Mouse (Mus musculus): ENCODE measurements around the gene Gm45337. TPM values are rescaled to one million over a fixed set of nuclear protein-coding genes. Genes with fewer than 3 reads are reported as not detected.
A peak's percentile ranks its signal among the peaks of the same experiment; 100 is the strongest.
"Not testable (repeated sequence)": the region's sequence is repeated elsewhere in the genome, so short reads cannot be mapped to it uniquely, and the experiment has no call there.

Gene Gm45337
- polyA plus RNA-seq (2014; fragmentation: Nextera tagmentation; extraction: Ambion mirVana), result not detected in 2 replicates

GRCm38 (mm10) chr7:142144507-142144906 lies at the start of gene Gm45337:
Gene Gm45337, minus strand, starts transcription at chr7:142144607.
- H3K27ac ChIP-seq (replicated peaks; ENCODE audit: low read depth, low read length), result no peak within 1 kb of the TSS
- 83% methylated on average over 1 of the region's 1 CpGs for WGBS
- H3K4me3 ChIP-seq (ENCODE audit: low read depth, low read length), result no peak within 1 kb of the TSS
- no peak within 1 kb of the TSS for H3K4me2 ChIP-seq (ENCODE audit: low read depth, low read length)
- H3K27me3 ChIP-seq (replicated peaks; ENCODE audit: control insufficient read depth, insufficient read depth, low read length), result no peaks in the 10 kb centered on the region
- no peak within 1 kb of the TSS for H3K9ac ChIP-seq (ENCODE audit: low read depth, low read length)
- DNase-seq (ENCODE audit: low spot score) (no peak), ATAC-seq (ENCODE audit: low read depth) (no peak)
- no peaks in the 10 kb centered on the region for H3K4me1 ChIP-seq (ENCODE audit: control insufficient read depth, insufficient read depth, low read length)
- no peaks in the 10 kb centered on the region for H3K9me3 ChIP-seq (ENCODE audit: control insufficient read depth, low read length)
- H3K36me3 ChIP-seq (ENCODE audit: control insufficient read depth, insufficient read depth, low read length), result no peaks in the 10 kb centered on the region

- H3K27ac ChIP-seq (replicated peaks; ENCODE audit: low read depth, low read length), result no peak within 1 kb of the TSS
- ATAC-seq (ENCODE audit: low read depth) (no peak), DNase-seq (ENCODE audit: low spot score) (no peak)
- no peaks in the 10 kb centered on the region for H3K27me3 ChIP-seq (replicated peaks; ENCODE audit: control insufficient read depth, insufficient read depth, low read length)
- H3K36me3 ChIP-seq (ENCODE audit: control insufficient read depth, insufficient read depth, low read length), result no peaks in the 10 kb centered on the region
- 42% methylated on average over 2 of the region's 2 CpGs for WGBS
- H3K4me1 ChIP-seq (ENCODE audit: control insufficient read depth, insufficient read depth, low read length), result no peaks in the 10 kb centered on the region
- no peak within 1 kb of the TSS for H3K9ac ChIP-seq (ENCODE audit: low read depth, low read length)
- no peaks in the 10 kb centered on the region for H3K9me3 ChIP-seq (ENCODE audit: control insufficient read depth, low read length)
- H3K4me3 ChIP-seq (ENCODE audit: low read depth, low read length), result no peak within 1 kb of the TSS
- H3K4me2 ChIP-seq (ENCODE audit: low read depth, low read length), result no peak within 1 kb of the TSS
Measured at GRCm38 (mm10) chr7:142190289-142190688, 45.9 kb upstream of the Gm45337 start, which contains the start of gene Gm10153. Gene Gm10153, minus strand, starts transcription at chr7:142190389.

DNA sequence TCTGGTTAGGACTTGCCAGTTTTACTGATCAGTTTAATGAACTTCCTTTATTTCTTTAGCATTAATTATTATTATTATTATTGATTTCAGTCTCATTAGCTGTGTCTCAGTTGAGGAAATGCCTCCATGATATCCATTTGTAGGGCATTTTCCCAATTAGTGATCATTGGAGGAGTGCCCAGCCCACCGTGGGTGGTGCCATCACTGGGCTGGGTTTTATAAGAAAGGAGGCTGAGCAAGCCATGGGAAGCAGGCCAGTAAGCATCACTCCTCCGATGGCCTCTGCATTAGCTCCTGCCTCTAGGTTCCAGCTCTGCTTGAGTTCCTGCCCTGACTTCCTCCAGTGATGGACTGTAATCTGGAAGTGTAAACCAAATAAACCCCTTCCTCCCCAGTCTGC lies 43.7 kb upstream of the Gm45337 start:
- Histone ChIP-seq H3K4me2 (ENCODE audit: low read depth, low read length) (no peak overlapping the region), H3K9me3 (ENCODE audit: control insufficient read depth, low read length) (no peaks in the 10 kb centered on the region), H3K4me3 (ENCODE audit: low read depth, low read length) (no peak overlapping the region), H3K36me3 (ENCODE audit: control insufficient read depth, insufficient read depth, low read length) (no peaks in the 10 kb centered on the region), H3K27ac (replicated peaks; ENCODE audit: low read depth, low read length) (no peak overlapping the region), H3K4me1 (ENCODE audit: control insufficient read depth, insufficient read depth, low read length) (no peaks in the 10 kb centered on the region), H3K9ac (ENCODE audit: low read depth, low read length) (no peak overlapping the region), H3K27me3 (replicated peaks; ENCODE audit: control insufficient read depth, insufficient read depth, low read length) (no peaks in the 10 kb centered on the region)
- ATAC-seq (ENCODE audit: low read depth) (no peak), DNase-seq (ENCODE audit: low spot score) (no peak)
- 72% methylated on average over 2 of the region's 2 CpGs for WGBS

DNA sequence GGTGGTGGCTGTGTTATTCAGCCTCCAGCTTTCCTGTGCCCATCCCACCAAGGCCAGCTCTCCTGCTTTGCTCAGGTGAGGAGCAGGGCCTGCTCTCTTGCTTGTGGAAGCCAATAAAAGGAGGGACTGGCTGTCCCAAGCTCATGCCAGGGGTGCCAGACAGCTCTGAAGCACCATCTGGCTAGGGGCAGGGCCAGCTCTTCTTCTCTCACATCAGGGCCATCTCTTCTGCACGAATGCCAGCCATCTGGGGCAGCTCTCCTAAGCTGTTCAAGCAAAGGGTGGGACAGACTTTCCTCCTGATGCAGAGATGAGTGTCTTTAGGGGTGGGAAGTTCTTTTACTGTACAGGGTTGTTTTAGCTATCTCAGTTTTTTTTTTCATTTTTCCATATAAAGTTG lies 36.6 kb upstream of the Gm45337 start:
- H3K9ac ChIP-seq (ENCODE audit: low read depth, low read length), result no peak overlapping the region
- H3K27ac ChIP-seq (replicated peaks; ENCODE audit: low read depth, low read length), result no peak overlapping the region
- H3K4me1 ChIP-seq (ENCODE audit: control insufficient read depth, insufficient read depth, low read length), result no peaks in the 10 kb centered on the region
- no peaks in the 10 kb centered on the region for H3K9me3 ChIP-seq (ENCODE audit: control insufficient read depth, low read length)
- no peak for ATAC-seq (ENCODE audit: low read depth)
- 62% methylated on average over 1 of the region's 1 CpGs for WGBS
- H3K4me3 ChIP-seq (ENCODE audit: low read depth, low read length), result no peak overlapping the region
- H3K27me3 ChIP-seq (replicated peaks; ENCODE audit: control insufficient read depth, insufficient read depth, low read length), result no peaks in the 10 kb centered on the region
- no peak for DNase-seq (ENCODE audit: low spot score)
- no peak overlapping the region for H3K4me2 ChIP-seq (ENCODE audit: low read depth, low read length)
- H3K36me3 ChIP-seq (ENCODE audit: control insufficient read depth, insufficient read depth, low read length), result no peaks in the 10 kb centered on the region

DNA sequence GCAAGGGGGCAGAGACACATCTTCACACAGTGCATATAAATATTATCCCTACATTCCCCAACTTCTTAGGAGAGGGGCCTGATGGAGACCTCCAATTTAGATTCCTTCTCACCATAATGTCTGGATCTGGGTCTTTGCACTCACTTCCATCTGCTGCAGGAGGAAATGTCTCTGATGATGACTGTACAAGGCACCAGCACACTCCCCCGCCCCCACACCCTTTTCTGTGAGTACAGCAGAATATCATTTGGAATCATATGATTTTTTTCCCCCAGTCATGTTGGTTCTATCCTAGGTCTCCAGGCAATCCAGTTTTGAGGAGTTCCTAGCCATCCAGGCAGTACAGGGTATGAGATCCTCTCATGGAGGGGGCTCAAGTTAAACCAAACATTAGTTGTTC lies 34.3 kb upstream of the Gm45337 start:
- DNase-seq (ENCODE audit: low spot score), result no peak

DNA sequence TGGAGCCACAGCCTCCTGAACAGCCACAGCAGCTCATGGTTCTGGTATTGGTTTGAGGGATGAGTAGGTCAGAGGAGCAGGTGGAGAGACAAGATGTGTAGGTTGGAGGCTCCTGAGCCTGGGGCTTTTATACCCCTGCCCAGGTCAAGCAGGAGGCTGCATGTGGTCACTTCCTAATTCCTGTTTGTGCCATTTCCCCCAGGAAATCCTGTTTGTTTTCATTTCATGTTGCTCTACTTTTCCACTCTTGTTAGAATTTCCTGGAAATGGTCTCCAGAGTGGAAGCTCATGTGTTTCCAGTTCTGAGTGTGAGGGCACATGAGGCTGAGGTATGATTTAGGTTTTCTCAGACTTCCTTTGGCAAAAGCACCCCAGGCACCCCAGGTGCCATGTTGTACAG lies 31.5 kb upstream of the Gm45337 start, which contains the start of gene Krtap5-2:
Gene Krtap5-2 (minus strand): TSS at position 101 of the 400 bp plus-strand sequence.
- not testable (repeated sequence) for DNase-seq (ENCODE audit: low spot score); ATAC-seq (ENCODE audit: low read depth); H3K9me3 ChIP-seq (ENCODE audit: control insufficient read depth, low read length)

More for the DNA sequence above, 34.3 kb upstream of the Gm45337 start:
- ATAC-seq (ENCODE audit: low read depth), result no peak
- H3K27ac ChIP-seq (replicated peaks; ENCODE audit: low read depth, low read length), result no peak overlapping the region
- 87% methylated on average over 1 of the region's 1 CpGs for WGBS
- no peak overlapping the region for H3K4me2 ChIP-seq (ENCODE audit: low read depth, low read length)
- no peaks in the 10 kb centered on the region for H3K36me3 ChIP-seq (ENCODE audit: control insufficient read depth, insufficient read depth, low read length)
- no peak overlapping the region for H3K4me3 ChIP-seq (ENCODE audit: low read depth, low read length)
- H3K4me1 ChIP-seq (ENCODE audit: control insufficient read depth, insufficient read depth, low read length), result no peaks in the 10 kb centered on the region
- no peak overlapping the region for H3K9ac ChIP-seq (ENCODE audit: low read depth, low read length)
- no peaks in the 10 kb centered on the region for H3K27me3 ChIP-seq (replicated peaks; ENCODE audit: control insufficient read depth, insufficient read depth, low read length)
- H3K9me3 ChIP-seq (ENCODE audit: control insufficient read depth, low read length), result no peaks in the 10 kb centered on the region

DNA sequence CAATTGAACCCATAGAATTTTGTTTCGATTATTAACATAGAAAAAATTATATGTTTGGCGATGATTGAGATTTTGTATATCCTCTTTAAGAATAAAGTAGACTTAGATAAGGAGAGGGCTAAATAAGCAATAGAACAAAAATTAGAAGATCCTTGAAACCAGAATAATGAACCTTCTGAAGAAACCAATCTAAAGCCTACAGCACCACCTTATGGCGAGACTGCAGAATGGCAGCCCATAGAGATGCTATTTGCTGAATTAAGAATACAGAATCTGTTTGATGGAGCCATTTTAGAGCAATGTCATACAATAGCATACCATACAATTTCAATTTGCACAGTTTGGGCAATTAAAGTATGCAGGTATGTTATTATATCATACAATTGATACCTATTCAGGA lies 25.4 kb upstream of the Gm45337 start:
- WGBS, result 47% methylated on average over 3 of the region's 3 CpGs
- Histone ChIP-seq H3K4me2 (ENCODE audit: low read depth, low read length) (no peak overlapping the region), H3K27me3 (replicated peaks; ENCODE audit: control insufficient read depth, insufficient read depth, low read length) (no peaks in the 10 kb centered on the region), H3K9ac (ENCODE audit: low read depth, low read length) (no peak overlapping the region), H3K27ac (replicated peaks; ENCODE audit: low read depth, low read length) (no peak overlapping the region), H3K9me3 (ENCODE audit: control insufficient read depth, low read length) (no peaks in the 10 kb centered on the region), H3K36me3 (ENCODE audit: control insufficient read depth, insufficient read depth, low read length) (no peaks in the 10 kb centered on the region), H3K4me1 (ENCODE audit: control insufficient read depth, insufficient read depth, low read length) (no peaks in the 10 kb centered on the region), H3K4me3 (ENCODE audit: low read depth, low read length) (no peak overlapping the region)
- ATAC-seq (ENCODE audit: low read depth), result no peak
- peak; percentile 20 for DNase-seq (ENCODE audit: low spot score)

More for the DNA sequence above, 31.5 kb upstream of the Gm45337 start, which contains the start of gene Krtap5-2:
- not testable (repeated sequence) for H3K27ac ChIP-seq (replicated peaks; ENCODE audit: low read depth, low read length); H3K4me3 ChIP-seq (ENCODE audit: low read depth, low read length); H3K36me3 ChIP-seq (ENCODE audit: control insufficient read depth, insufficient read depth, low read length); H3K4me1 ChIP-seq (ENCODE audit: control insufficient read depth, insufficient read depth, low read length); H3K4me2 ChIP-seq (ENCODE audit: low read depth, low read length); H3K9ac ChIP-seq (ENCODE audit: low read depth, low read length); H3K27me3 ChIP-seq (replicated peaks; ENCODE audit: control insufficient read depth, insufficient read depth, low read length)

GRCm38 (mm10) chr7:142165639-142166038 lies 21.2 kb upstream of the Gm45337 start, which contains the start of gene Gm4553:
Gene Gm4553, minus strand, starts transcription at chr7:142165739.
- H3K36me3 ChIP-seq (ENCODE audit: control insufficient read depth, insufficient read depth, low read length); ATAC-seq (ENCODE audit: low read depth); H3K9ac ChIP-seq (ENCODE audit: low read depth, low read length); H3K9me3 ChIP-seq (ENCODE audit: control insufficient read depth, low read length); H3K27ac ChIP-seq (replicated peaks; ENCODE audit: low read depth, low read length); DNase-seq (ENCODE audit: low spot score); H3K27me3 ChIP-seq (replicated peaks; ENCODE audit: control insufficient read depth, insufficient read depth, low read length); H3K4me2 ChIP-seq (ENCODE audit: low read depth, low read length); H3K4me3 ChIP-seq (ENCODE audit: low read depth, low read length); H3K4me1 ChIP-seq (ENCODE audit: control insufficient read depth, insufficient read depth, low read length): not testable (repeated sequence)

DNA sequence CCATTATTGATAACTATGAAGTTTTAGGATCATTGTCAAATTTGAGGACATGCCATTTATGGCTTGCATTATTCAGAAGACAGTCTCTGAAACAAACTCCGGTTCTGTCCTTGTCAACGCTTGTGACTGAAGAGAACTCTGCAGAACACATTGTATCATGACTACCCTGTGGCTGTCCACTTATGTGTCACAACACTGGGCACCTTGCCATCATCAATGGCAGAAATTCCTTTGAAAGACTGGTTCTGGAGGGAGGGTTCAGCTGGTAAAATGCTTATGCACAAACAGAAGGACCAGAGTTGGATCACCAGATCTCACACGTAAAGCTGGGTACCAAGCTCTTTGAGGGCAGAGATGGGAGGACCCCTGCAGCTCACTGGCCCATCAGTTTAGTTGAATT lies 15.0 kb upstream of the Gm45337 start:
- DNase-seq (ENCODE audit: low spot score) (no peak), ATAC-seq (ENCODE audit: low read depth) (no peak)
- Histone ChIP-seq H3K4me3 (ENCODE audit: low read depth, low read length) (no peak overlapping the region), H3K36me3 (ENCODE audit: control insufficient read depth, insufficient read depth, low read length) (no peaks in the 10 kb centered on the region), H3K4me1 (ENCODE audit: control insufficient read depth, insufficient read depth, low read length) (no peaks in the 10 kb centered on the region), H3K9me3 (ENCODE audit: control insufficient read depth, low read length) (no peaks in the 10 kb centered on the region), H3K9ac (ENCODE audit: low read depth, low read length) (no peak overlapping the region), H3K4me2 (ENCODE audit: low read depth, low read length) (no peak overlapping the region), H3K27ac (replicated peaks; ENCODE audit: low read depth, low read length) (no peak overlapping the region), H3K27me3 (replicated peaks; ENCODE audit: control insufficient read depth, insufficient read depth, low read length) (no peaks in the 10 kb centered on the region)
- WGBS, result 93% methylated on average over 3 of the region's 3 CpGs
